Mouse (Mus musculus): ENCODE measurements around the gene Gm13941. TPM values are rescaled to one million over a fixed set of nuclear protein-coding genes. Genes with fewer than 3 reads are reported as not detected.

Gene Gm13941
- polyA plus RNA-seq (2012; rRNA removed): not detected in 2 replicates

GRCm38 (mm10) chr2:111105882-111106281, at the start of gene Gm13941:
Gene Gm13941 (minus strand): TSS chr2:111105982.

DNA sequence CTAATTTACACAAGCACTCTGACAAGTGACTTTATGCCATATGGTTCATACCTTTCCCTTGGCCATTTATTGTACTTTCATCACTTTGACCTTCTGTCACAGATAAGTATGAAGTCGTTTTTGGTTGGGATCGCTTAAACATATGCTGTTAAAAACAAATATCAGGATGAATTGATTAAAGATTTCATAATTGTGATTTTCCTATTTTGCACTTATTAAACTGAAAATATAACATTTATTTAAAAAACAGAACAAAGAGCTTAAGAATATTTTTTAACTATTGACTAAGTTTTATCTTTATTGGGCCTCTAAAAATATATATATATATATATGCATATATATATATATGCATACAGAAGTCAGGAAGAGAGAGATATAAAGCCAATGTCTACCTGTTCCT, 47.1 kb upstream of the Gm13941 start, which contains the start of gene Gm15130:
Gene Gm15130 (minus strand): TSS at position 101 of the 400 bp plus-strand sequence.

Other genes starting within 250 kb of the Gm13941 start
- 0.02 TPM in 1 of 2 replicates, not detected in the other for gene Ano3, start 155.1 kb downstream of the Gm13941 start, polyA plus RNA-seq (2012; rRNA removed)
- gene Gm15130, start 47.0 kb upstream of the Gm13941 start, polyA plus RNA-seq (2012; rRNA removed): not detected in 2 replicates
- gene 4930430A15Rik, start 123.6 kb upstream of the Gm13941 start, polyA plus RNA-seq (2012; rRNA removed): not detected in 2 replicates
- gene Olfr1275, start 129.3 kb upstream of the Gm13941 start, polyA plus RNA-seq (2012; rRNA removed): not detected in 2 replicates
- not detected in 2 replicates for gene Olfr1276, start 148.5 kb upstream of the Gm13941 start, polyA plus RNA-seq (2012; rRNA removed)
- gene Olfr1277, start 168.1 kb upstream of the Gm13941 start, polyA plus RNA-seq (2012; rRNA removed): not detected in 2 replicates
- not detected in 2 replicates for gene Olfr1278, start 184.2 kb upstream of the Gm13941 start, polyA plus RNA-seq (2012; rRNA removed)
- not detected in 2 replicates for gene Olfr1279, start 194.7 kb upstream of the Gm13941 start, polyA plus RNA-seq (2012; rRNA removed)
- not detected in 2 replicates for gene Olfr1280, start 208.0 kb upstream of the Gm13941 start, polyA plus RNA-seq (2012; rRNA removed)
- not detected in 2 replicates for gene Olfr1281, start 220.5 kb upstream of the Gm13941 start, polyA plus RNA-seq (2012; rRNA removed)
- not detected in 2 replicates for gene Olfr1282, start 230.1 kb upstream of the Gm13941 start, polyA plus RNA-seq (2012; rRNA removed)

All from ovary, adult 2 months (tissue).